Mouse (Mus musculus) MEL (cell line): ENCODE measurements at regions not wholly inside any gene's neighbourhood (a gene's known extent, or its start where the extent isn't known, plus 50 kb on each side); places are given as distances from the start of the nearest gene placed in this dataset.

Source experiments
- DNase-seq: peaks from one replicate; pipeline ENCODE4 v3.0.0; 2011; ENCODE audit warnings: low read depth, low spot score
- H3K27ac ChIP-seq: 2 replicates; pipeline ENCODE4 v1.5.1; 2012; ENCODE audit warnings: low read depth, mild to moderate bottlenecking, control low read depth, low read length, moderate library complexity; ENCODE audit not compliant: control insufficient read depth
- H3K27me3 ChIP-seq, 2 experiments: fragments of 150-350 bp in 1 of 2; sonication (generic) in 1 of 2; 2 replicates each; pipeline ENCODE4 v1.6.1; 2012; ENCODE audit warnings: low read length in 2 of 2, mild to moderate bottlenecking in 2 of 2, improper control_type of control experiment in 1 of 2, moderate library complexity in 1 of 2; ENCODE audit not compliant: insufficient read depth in 2 of 2, control insufficient read depth in 1 of 2
- H3K36me3 ChIP-seq, 2 experiments: 2 replicates each; pipeline ENCODE4 v1.6.1; 2012 to 2014; ENCODE audit warnings: low read length in 2 of 2, improper control_type of control experiment in 1 of 2, inconsistent platforms in 1 of 2, mild to moderate bottlenecking in 1 of 2; ENCODE audit not compliant: insufficient read depth in 2 of 2, control insufficient read depth in 1 of 2
- H3K4me1 ChIP-seq, 2 experiments: fragments of 150-350 bp in 1 of 2; sonication (generic) in 1 of 2; 2 replicates each; pipeline ENCODE4 v1.6.1; 2012; ENCODE audit warnings: low read length in 2 of 2, improper control_type of control experiment in 1 of 2, mild to moderate bottlenecking in 1 of 2; ENCODE audit not compliant: insufficient read depth in 2 of 2, control insufficient read depth in 1 of 2
- H3K4me3 ChIP-seq, 2 experiments: fragments of 150-350 bp in 1 of 2; sonication (generic) in 1 of 2; 2 replicates each; pipeline ENCODE4 v1.5.1; 2012; ENCODE audit warnings: low read depth in 2 of 2, low read length in 2 of 2, mild to moderate bottlenecking in 2 of 2, moderate library complexity in 2 of 2, control low read depth in 1 of 2, improper control_type of control experiment in 1 of 2; ENCODE audit not compliant: control insufficient read depth in 1 of 2, insufficient read depth in 1 of 2
- H3K79me2 ChIP-seq: 2 replicates; pipeline ENCODE4 v1.6.1; 2012; ENCODE audit warnings: mild to moderate bottlenecking, low read length, moderate library complexity; ENCODE audit not compliant: control insufficient read depth, poor library complexity, insufficient read depth
- H3K9ac ChIP-seq: 2 replicates; pipeline ENCODE4 v1.6.1; 2012; ENCODE audit warnings: low read depth, mild to moderate bottlenecking, control low read depth, low read length, moderate library complexity; ENCODE audit not compliant: control insufficient read depth, poor library complexity, severe bottlenecking
- H3K9me3 ChIP-seq: fragments of 150-350 bp; sonication (generic); replicated peaks from 2 replicates; pipeline ENCODE4 v1.6.1; 2012; ENCODE audit warnings: mild to moderate bottlenecking, low read length, improper control_type of control experiment, moderate library complexity; ENCODE audit not compliant: insufficient read depth
- BHLHE40 ChIP-seq: IDR thresholded peaks from 2 replicates; pipeline ENCODE4 v1.6.1; 2012; ENCODE audit warnings: low read depth, mild to moderate bottlenecking, inconsistent platforms, low read length, improper control_type of control experiment, borderline replicate concordance
- CHD1 ChIP-seq: IDR thresholded peaks from 2 replicates; pipeline ENCODE4 v1.6.1; 2012; ENCODE audit warnings: low read depth, mild to moderate bottlenecking, inconsistent platforms, low read length, improper control_type of control experiment
- E2F4 ChIP-seq: IDR thresholded peaks from 2 replicates; pipeline ENCODE4 v1.6.1; 2011; ENCODE audit warnings: low read depth, low read length, improper control_type of control experiment, borderline replicate concordance
- HCFC1 ChIP-seq: IDR thresholded peaks from 2 replicates; pipeline ENCODE4 v1.6.1; 2012; ENCODE audit warnings: low read depth, mild to moderate bottlenecking, inconsistent platforms, low read length, improper control_type of control experiment, moderate library complexity
- MAFK ChIP-seq: IDR thresholded peaks from 2 replicates; pipeline ENCODE4 v1.6.1; 2011; ENCODE audit warnings: low read depth, mild to moderate bottlenecking, low read length, improper control_type of control experiment, borderline replicate concordance
- MAX ChIP-seq: IDR thresholded peaks from 2 replicates; pipeline ENCODE4 v1.6.1; 2011; ENCODE audit warnings: low read length, improper control_type of control experiment
- MAZ ChIP-seq: IDR thresholded peaks from 2 replicates; pipeline ENCODE4 v1.6.1; 2012; ENCODE audit warnings: low read depth, mild to moderate bottlenecking, inconsistent platforms, low read length, improper control_type of control experiment
- MEF2A ChIP-seq: IDR thresholded peaks from 2 replicates; pipeline ENCODE4 v1.6.1; 2014; ENCODE audit warnings: low read depth, mild to moderate bottlenecking, inconsistent platforms, low read length, improper control_type of control experiment; ENCODE audit not compliant: poor library complexity, insufficient replicate concordance, severe bottlenecking; ENCODE audit errors: extremely low read depth
- MYB ChIP-seq: IDR thresholded peaks from 2 replicates; pipeline ENCODE4 v1.6.1; 2011; ENCODE audit warnings: mild to moderate bottlenecking, low read depth, low read length, improper control_type of control experiment
- NRF1 ChIP-seq: IDR thresholded peaks from 2 replicates; pipeline ENCODE4 v1.6.1; 2014; ENCODE audit warnings: low read depth, mild to moderate bottlenecking, inconsistent platforms, low read length, improper control_type of control experiment, moderate library complexity; ENCODE audit not compliant: poor library complexity, insufficient read depth, severe bottlenecking
- POLR2A ChIP-seq, 2 experiments: IDR thresholded peaks; 2 replicates each; pipeline ENCODE4 v1.6.1; 2011 to 2012; ENCODE audit warnings: low read length in 2 of 2, mild to moderate bottlenecking in 2 of 2, control low read depth in 1 of 2, improper control_type of control experiment in 1 of 2, low read depth in 1 of 2, moderate library complexity in 1 of 2; ENCODE audit not compliant: control insufficient read depth in 1 of 2, insufficient read depth in 1 of 2, poor library complexity in 1 of 2
- SIN3A ChIP-seq: IDR thresholded peaks from 2 replicates; pipeline ENCODE4 v1.6.1; 2012; ENCODE audit warnings: low read length, improper control_type of control experiment, inconsistent platforms
- TAL1 ChIP-seq: IDR thresholded peaks from 2 replicates; pipeline ENCODE4 v1.6.1; 2012; ENCODE audit warnings: mild to moderate bottlenecking, inconsistent platforms, low read length, moderate library complexity, mixed read lengths
- TCF12 ChIP-seq: IDR thresholded peaks from 2 replicates; pipeline ENCODE4 v1.6.1; 2014; ENCODE audit warnings: low read depth, mild to moderate bottlenecking, inconsistent platforms, low read length, improper control_type of control experiment, moderate library complexity
- USF2 ChIP-seq, 2 experiments: IDR thresholded peaks; 2 replicates each; pipeline ENCODE4 v1.6.1; 2011 to 2012; ENCODE audit warnings: improper control_type of control experiment in 2 of 2, low read length in 2 of 2, borderline replicate concordance in 1 of 2, inconsistent platforms in 1 of 2, low read depth in 1 of 2, mild to moderate bottlenecking in 1 of 2; ENCODE audit not compliant: insufficient read depth in 1 of 2
- ZNF384 ChIP-seq: IDR thresholded peaks from 2 replicates; pipeline ENCODE4 v1.6.1; 2012; ENCODE audit warnings: low read depth, mild to moderate bottlenecking, inconsistent platforms, low read length, improper control_type of control experiment

GRCm38 (mm10) chr16:71230104-71230653 is 916.4 kb downstream of the Gbe1 start:
- no peaks in the 10 kb centered on the region for H3K4me1 ChIP-seq
- no peak overlapping the region for H3K9ac ChIP-seq
- H3K36me3 ChIP-seq, result no peaks in the 10 kb centered on the region
- DNase-seq, result no peak
- H3K9me3 ChIP-seq, result no peaks in the 10 kb centered on the region
- no peak overlapping the region for H3K27ac ChIP-seq
- H3K4me3 ChIP-seq, result no peak overlapping the region
- H3K79me2 ChIP-seq, result no peaks in the 10 kb centered on the region
- no peaks in the 10 kb centered on the region for H3K27me3 ChIP-seq
- TF ChIP-seq ZNF384 (no peak), NRF1 (no peak), CHD1 (no peak)

- Histone ChIP-seq H3K27me3 (no peaks in the 10 kb centered on the region), H3K36me3 (no peaks in the 10 kb centered on the region), H3K79me2 (no peaks in the 10 kb centered on the region), H3K9ac (no peak overlapping the region), H3K9me3 (no peaks in the 10 kb centered on the region), H3K4me1 (no peaks in the 10 kb centered on the region), H3K27ac (no peak overlapping the region), H3K4me3 (no peak overlapping the region)
- no peak for DNase-seq
- no peak for TF ChIP-seq MAFK
- TF ChIP-seq TAL1, result no peak
- no peak for TF ChIP-seq MAX
- no peak for TF ChIP-seq MAZ
- no peak for TF ChIP-seq MYB
- TF ChIP-seq TCF12, result no peak
- TF ChIP-seq BHLHE40, result no peak
These were observed 929.3 kb downstream of the Gbe1 start for GRCm38 (mm10) chr16:71243065-71243464.

GRCm38 (mm10) chr16:71243480-71243879 is 929.7 kb downstream of the Gbe1 start:
- Histone ChIP-seq H3K9me3 (no peaks in the 10 kb centered on the region), H3K9ac (no peak overlapping the region), H3K79me2 (no peaks in the 10 kb centered on the region), H3K27ac (no peak overlapping the region), H3K4me1 (no peaks in the 10 kb centered on the region), H3K27me3 (no peaks in the 10 kb centered on the region), H3K36me3 (no peaks in the 10 kb centered on the region), H3K4me3 (no peak overlapping the region)
- DNase-seq, result no peak
- TF ChIP-seq E2F4 (no peak), HCFC1 (no peak), SIN3A (no peak), POLR2A (IDR thresholded peaks at IDR 0.05; ENCODE audit: control insufficient read depth in 1 of 2, insufficient read depth in 1 of 2, low read depth in 1 of 2, low read length in 2 of 2, poor library complexity in 1 of 2) (no peak), TCF12 (no peak), USF2 (IDR thresholded peaks at IDR 0.05; ENCODE audit: borderline replicate concordance in 1 of 2, insufficient read depth in 1 of 2, low read depth in 1 of 2, low read length in 2 of 2) (no peak), MEF2A (no peak), MAX (no peak)
